Mouse (Mus musculus) ovary, postnatal 36 days (tissue): ENCODE data around the gene Pla2g12b.
A peak's percentile ranks its signal among the peaks of the same experiment; 100 is the strongest.

ENCODE experiments used
- DNase-seq: peaks from one replicate; pipeline ENCODE4 v3.0.0; 2022; ENCODE audit warnings: low spot score, mixed read lengths

Pla2g12b gene

GRCm38 (mm10) chr10:59413711-59414110 lies 10.3 kb downstream of the Pla2g12b start:
- DNase-seq, result no peak

DNA sequence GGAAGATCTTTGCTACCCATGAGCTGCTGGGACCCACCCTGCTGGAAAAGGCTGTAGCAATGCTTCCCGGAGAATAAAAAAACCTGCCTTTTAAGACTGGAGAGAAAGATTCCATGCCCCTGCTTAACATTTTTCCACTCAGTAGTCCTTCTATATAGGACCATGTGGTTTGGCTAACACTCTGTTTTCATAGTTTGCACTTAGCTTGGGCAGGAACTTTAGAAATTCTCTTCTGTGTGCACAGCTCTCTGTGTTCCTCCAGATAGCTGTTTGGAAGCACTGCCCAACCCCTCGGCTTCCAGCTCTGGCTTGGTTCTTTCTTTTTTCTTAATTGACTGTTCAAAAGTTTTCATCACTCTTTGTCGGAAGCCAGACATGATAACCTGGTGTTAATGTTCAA lies 13.2 kb downstream of the Pla2g12b start:
- DNase-seq, result no peak

DNA sequence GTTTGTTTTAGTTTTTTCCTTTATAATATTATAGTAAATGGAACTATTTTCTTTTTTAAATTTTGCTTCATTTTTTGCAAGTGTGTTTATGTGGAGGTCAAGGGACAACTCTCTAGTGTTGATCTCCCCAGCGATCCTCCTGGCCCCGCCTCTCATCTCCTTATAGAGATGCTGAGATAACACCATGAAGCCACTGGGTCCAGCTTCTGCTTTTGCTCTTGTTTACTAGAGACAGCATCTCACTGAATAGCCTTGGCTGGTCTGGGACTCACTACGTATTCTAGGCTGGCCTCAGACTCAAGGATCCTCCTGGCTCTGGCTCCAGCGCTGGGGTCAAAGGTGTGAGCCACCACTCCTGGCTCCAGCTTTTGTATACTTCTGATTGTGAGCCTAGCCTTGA lies 16.1 kb downstream of the Pla2g12b start:
- no peak for DNase-seq

DNA sequence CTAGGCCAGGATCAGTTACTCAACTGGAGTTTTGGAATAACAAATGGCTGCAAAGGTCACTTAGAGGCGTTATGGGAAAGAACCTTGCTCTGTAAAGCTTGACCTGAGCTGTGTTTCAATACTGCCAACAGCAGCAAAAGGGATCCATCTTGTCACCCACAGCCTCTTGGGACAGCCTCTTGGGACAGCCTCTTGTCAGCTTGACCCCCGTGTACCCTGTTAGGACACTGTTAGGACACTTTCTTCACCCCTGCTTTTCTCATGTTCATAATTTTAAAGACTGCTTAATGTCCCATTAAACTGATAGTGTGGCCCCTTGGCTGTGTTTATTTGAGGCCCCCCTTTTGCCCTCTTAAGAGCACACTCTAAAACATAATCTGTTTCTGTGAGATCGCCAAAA lies 21.0 kb downstream of the Pla2g12b start:
- DNase-seq, result no peak

- peak; percentile 35 for DNase-seq
Observed at GRCm38 (mm10) chr10:59425369-59425768, 21.9 kb downstream of the Pla2g12b start.

GRCm38 (mm10) chr10:59426371-59426770 lies 22.9 kb downstream of the Pla2g12b start:
- DNase-seq, result no peak

GRCm38 (mm10) chr10:59429448-59430135 lies 26.1 kb downstream of the Pla2g12b start:
- DNase-seq, result no peak

DNA sequence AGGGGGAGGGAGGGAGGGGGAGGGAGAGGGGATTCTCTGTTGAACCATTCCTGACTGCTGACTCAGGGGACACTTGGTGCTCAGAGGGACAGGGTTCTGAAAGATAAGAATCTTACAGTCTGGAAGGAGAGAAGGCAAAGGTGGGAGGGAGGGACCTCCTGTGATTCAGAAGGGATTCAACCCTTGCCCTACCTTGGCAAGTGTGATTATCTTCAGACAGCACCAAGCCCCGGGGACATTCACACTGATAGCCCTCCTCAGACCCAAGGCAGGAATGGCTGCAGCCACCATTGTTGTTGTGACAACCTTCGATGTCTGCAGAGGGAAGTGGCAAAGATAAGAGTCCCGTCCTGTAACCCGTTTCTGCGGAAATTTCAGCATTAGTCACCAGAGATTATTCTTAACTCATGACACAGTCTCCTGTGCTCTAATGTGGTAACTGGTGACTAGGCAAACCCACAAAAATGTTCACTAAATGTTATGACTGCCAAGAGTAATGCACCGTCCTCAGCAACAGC lies 27.3 kb downstream of the Pla2g12b start:
- DNase-seq, result no peak

GRCm38 (mm10) chr10:59435746-59436145 lies 32.3 kb downstream of the Pla2g12b start:
- no peak for DNase-seq

DNA sequence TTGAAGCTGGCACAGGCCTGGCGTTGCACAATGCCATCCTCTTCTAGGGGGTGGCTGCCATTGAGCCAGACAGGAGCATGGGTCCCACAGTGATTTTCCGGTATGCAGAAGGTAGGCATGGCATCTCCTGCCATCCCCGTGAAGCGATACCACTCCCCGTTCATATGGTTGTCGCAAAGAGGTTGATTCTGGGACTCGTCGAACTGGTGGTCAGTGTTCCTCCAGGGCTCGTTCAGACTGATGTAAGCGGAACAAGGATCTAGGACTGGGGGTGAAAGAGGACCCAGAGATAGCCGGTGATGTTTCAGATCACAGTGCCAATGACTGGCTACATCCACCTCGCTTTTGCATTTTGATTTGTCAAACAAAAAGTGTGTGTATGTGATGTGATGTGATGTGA lies 35.2 kb downstream of the Pla2g12b start:
- DNase-seq, result no peak

DNA sequence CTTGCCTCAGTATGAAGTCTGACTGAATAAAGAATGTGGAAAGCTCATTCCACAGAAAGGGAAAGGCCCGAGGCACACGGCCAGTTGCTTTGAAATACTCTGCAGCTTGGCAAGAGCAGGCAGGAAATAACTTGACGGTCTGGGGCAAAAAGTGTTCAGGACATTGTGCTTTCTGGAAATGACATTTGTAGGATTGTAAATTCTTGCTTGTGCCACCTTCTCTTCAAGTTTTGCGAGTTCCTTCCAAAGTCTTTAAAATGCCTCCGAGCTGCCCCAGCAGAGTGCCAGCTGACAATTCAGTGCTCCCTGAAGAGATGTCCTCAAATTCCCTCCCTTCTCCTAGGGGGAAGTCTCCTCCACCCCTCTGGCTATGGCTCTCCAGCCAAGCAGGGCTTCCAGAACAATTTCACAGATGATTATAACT lies 36.1 kb downstream of the Pla2g12b start:
- DNase-seq, result peak; percentile 24

DNA sequence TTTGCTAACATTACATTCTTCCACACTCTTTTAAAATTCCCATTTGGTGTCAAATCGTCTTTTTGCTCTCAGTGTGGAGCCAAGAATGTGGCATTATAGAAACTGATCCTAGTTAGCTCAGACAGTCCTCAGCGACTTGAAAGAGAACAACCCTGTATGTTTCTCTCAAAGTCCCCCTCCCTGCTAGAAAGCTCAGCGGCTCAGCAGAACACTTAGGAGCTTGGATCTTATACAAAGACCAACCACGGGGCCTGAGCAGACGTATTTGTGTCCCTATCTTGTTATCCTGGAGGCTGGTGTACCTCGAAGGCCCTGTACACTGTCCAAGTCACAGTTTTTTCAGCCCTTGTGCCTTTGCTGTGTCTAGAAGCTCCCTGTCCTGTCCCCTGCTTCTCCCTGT lies 36.7 kb downstream of the Pla2g12b start:
- DNase-seq, result no peak

- no peak for DNase-seq
Observed at GRCm38 (mm10) chr10:59441735-59442134, 38.3 kb downstream of the Pla2g12b start, which contains the start of gene Oit3. Oit3 (minus strand) TSS chr10:59441778.

DNA sequence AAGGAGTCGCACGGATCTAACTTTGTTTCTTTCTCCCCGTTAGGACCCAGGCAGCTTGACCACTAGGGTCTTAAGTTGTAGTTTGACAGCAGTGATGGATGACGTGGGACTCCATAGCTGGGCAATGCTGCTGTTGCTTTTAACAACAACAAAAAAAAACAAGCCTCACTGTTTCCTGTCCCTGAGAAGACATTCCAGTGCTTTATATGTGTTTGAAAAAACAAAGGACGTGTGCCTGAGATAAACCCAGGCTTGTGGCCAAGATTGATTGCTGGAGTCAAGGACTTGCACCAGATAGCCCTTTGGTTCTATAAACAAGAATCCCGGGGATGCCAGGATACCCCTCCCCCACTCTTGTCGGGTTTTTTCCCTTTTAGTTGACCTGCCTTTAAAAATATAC lies 39.8 kb downstream of the Pla2g12b start:
- DNase-seq, result peak; percentile 38

DNA sequence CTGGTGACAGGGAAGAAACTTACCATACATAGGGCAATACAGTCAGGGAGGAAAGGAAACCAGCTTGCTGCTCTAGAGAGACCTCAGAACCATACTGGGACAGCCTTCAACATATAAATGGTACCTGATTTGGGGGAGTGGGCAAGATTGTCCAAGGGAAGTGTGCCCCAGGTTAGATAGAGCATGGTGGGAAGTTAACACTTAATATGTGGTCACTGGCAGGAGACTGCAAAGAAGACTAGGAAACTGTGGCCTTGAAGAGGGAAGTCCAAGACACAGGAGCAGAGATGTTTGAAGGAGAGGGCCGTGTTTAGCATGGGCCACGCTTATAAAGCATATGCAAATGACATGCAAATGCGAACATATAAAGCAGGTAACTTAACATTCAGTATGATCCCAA lies 40.6 kb downstream of the Pla2g12b start:
- no peak for DNase-seq

DNA sequence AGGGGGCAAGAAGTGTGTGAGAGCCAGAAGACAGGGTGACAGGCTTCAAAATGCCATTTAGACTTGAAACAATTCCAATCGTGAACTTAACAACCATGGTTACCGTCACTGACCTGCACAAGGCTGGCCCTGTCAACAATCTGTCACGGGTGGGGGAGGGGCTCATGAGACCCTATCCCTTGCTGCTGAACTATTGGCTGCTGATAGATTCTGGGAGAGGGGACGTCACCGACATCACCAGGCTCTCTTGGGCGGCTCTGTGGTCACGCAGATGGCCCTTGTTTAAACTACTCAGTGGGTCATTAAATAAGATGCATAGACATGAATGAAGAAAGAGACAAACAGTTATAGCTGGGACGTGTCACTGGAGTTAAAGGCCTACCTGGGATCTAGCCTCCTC lies 41.2 kb downstream of the Pla2g12b start:
- no peak for DNase-seq

- no peak for DNase-seq
Observed at GRCm38 (mm10) chr10:59446911-59447437, 43.5 kb downstream of the Pla2g12b start.

DNA sequence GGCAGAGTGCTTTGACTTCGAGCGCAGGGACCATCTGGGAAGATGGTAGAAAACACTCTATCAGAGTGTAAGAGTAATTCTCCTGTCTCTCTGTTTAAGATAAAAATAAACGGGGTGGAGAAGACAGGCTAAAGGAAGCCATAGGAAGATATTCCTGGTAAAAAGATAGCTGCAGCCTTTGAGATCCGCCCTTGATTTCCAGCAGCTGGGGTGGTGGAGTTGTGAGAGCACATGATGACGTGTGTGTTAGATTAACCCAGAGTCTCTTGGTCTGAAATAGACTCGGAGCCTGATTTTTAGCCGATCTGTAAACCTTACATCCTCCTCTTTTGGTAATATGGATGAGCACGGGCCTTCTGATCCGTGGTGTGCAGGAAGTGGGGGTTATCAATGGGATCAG lies 44.1 kb downstream of the Pla2g12b start:
- DNase-seq, result no peak

DNA sequence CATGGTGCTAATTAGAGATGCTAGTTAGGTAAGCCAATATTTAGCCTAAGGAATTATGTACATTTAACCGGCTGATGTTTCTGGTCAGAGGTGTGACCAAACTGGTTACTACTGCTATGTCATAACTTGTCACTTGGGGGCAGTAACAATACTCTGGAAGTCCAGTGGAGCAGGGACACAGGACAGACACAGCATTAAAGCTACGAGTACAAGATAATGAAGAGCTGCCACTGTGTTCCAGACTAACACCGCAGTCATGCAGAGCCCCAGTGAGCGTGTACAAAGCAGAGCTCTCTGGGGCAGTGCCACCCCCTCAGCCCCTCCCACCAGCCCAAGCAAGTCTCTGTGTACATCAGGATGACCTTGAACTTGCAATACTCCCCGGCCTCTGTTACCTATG lies 48.4 kb downstream of the Pla2g12b start:
- DNase-seq, result no peak

- DNase-seq, result no peak
Observed at GRCm38 (mm10) chr10:59454631-59455030, 51.2 kb downstream of the Pla2g12b start.

DNA sequence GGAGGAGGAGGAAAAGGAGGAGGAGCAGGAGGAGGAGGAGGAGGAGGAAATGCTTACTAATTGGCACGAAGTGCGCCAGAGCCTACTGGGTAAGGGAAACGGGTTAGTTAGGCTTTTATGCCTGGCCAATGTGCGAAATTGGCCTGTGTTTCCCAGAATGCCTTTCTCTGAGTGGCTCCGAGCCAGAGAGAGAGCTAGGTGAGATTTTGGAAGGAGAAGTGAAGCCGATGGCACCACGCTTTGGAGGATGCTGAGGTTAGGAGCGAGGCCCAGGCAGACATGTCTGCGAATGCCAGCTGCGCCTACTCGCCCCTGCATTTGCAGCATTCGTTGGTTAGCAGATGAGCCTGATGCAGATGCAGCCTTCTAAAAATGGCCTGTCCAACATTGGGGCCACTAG lies 56.3 kb downstream of the Pla2g12b start:
- no peak for DNase-seq

DNA sequence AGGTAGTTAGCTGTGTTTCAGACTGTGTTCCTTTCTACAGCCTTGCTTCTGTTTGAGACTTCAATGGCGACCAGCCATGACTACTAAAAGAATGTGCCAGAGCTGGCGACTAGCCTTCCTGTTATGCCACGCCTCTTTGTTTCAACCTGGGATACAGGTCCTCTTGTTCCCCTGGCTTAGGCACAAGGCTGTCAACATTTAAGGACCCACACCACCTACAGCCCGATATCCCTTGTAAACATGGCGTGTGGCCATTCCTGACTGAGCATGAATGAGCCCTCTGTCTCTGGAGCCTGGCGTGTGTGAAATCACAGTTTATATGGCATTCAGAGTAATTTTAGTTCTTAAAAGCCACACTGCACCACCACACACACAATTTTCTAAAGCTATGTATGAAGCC lies 58.8 kb downstream of the Pla2g12b start:
- DNase-seq, result no peak

DNA sequence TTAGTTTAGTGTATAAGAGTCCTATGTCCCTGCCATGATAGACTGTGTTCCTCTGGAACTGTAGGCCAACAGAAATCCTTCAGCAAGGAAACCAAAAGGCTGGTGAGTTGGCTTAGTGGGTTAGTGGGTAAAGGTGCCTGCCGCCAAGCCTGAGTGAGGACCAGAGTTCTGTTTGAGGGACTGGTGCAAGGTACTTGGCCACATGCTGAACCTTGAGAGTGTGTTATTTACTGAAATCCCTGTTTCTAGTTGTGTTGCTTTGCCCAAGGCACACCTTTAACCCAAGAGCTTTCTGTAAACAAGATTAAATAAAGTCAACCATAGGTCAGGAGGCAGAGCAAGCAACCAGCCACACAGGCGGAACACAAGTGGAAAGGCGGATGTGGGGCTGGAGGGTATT lies 62.1 kb downstream of the Pla2g12b start:
- DNase-seq, result no peak

- DNase-seq, result no peak
Observed at GRCm38 (mm10) chr10:59466626-59467025, 63.2 kb downstream of the Pla2g12b start.
